Mouse (Mus musculus): ENCODE data around the gene Slc8a3.
"Not testable (repeated sequence)": the region's sequence is repeated elsewhere in the genome, so short reads cannot be mapped to it uniquely, and the experiment has no call there.

Slc8a3 gene

GRCm38 (mm10) chr12:81332875-81333421, at the start of gene Slc8a3:
Gene Slc8a3, minus strand, starts transcription at chr12:81333180.
- in situ Hi-C loops (cut with MboI; ENCODE audit: unreplicated experiment in 2 of 2), result no loop called here

GRCm38 (mm10) chr12:81379364-81379763, 46.4 kb upstream of the Slc8a3 start, which contains the start of gene Gm4787:
Gene Gm4787, minus strand, starts transcription at chr12:81379464.
- in situ Hi-C loops (cut with MboI; ENCODE audit: unreplicated experiment in 2 of 2), result not testable (repeated sequence)

DNA sequence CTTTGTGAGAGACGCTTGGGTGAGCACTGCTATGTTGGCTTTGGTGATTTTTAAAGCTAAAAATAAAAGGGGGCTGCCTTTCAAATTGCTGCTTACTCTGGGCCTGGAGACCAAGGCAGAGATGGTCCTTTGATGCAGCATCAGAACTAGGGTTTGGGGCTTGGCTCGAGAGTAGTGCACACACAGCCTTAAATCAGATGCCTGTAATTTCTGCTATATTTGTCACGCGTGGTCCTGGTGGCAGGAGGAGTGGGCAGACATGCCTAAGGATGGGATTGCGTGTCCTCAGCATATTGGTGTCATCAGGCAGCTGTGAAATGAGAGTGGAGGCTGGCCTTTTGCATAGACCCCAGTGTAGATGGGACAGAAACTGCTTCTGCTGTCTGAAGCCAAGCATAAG, 861 bp upstream of the Slc8a3 start:
- in situ Hi-C loops (cut with MboI; ENCODE audit: unreplicated experiment in 2 of 2), result no loop called here

GRCm38 (mm10) chr12:81331937-81332874, 774 bp downstream of the Slc8a3 start:
- in situ Hi-C loops (cut with MboI; ENCODE audit: unreplicated experiment in 2 of 2), result no loop called here

DNA sequence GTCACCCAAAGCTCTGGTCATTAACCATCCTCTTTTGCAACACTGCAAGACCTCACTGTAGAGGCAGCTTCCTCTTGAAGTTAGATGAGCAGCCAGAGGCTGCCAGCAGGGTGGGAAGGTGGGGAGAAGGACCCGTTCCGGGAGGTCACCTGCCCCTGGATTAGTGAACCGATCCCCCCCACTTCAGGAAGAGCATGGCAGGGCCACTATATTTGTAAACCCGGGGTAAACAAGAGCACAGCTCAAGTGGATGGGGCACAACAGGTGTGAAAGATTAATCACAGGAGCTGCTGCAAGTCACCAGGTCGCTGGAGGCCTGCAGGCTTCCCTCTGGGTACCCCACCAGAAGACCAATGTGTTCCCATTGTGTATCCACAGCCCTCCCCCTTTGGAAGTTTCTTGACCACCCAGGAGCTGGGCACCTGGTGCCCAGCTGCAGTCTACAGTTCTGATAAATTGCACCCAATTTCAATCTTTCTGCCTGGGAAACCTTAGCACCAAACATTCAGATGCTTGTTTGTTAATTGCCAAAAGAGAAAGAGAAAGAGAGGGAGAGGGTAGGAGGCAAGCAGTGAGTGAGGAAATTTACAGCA, 1.8 kb downstream of the Slc8a3 start:
- in situ Hi-C loops (cut with MboI; ENCODE audit: unreplicated experiment in 2 of 2), result no loop called here

DNA sequence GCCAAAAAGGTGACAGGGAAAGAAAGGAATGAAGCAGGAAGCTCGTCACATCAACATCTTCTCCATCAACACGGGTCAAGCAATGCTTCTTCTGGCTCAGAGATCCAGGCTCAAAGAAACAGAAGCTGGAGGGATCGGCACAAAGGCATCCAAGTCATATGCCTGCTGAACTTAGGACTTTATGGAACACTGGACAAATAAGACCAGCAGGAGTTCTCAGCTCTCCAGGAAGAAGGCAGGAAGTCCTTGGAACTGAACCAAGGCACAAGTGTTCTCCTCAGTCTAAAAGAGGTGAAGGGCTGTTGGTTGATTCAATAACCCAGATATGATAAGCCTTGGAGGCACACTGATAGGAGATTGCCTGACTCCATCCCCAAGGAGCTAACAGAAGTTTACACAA, 8.0 kb downstream of the Slc8a3 start:
- in situ Hi-C loops (cut with MboI; ENCODE audit: unreplicated experiment in 2 of 2), result no loop called here

DNA sequence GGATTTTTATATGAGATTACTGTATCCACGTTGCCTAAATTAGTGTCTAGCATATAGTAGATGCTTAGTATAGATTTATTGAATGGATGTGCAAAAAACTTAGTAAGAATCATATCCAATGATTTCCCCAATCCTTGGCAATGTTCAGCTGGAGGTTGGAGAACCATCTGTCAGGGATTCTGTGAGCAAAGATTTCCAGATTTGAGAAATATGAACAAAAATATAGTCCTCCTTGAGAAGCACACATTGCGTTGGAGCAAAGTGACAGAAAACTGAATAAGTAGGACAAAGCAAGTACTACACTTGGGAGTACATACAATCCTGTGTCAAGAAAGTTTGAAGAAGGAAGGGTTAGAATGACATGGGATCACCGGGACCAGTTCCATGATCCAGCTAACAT, 8.9 kb downstream of the Slc8a3 start:
- in situ Hi-C loops (cut with MboI; ENCODE audit: unreplicated experiment in 2 of 2), result no loop called here

- in situ Hi-C loops (cut with MboI; ENCODE audit: unreplicated experiment in 2 of 2), result no loop called here
These were observed 12.0 kb downstream of the Slc8a3 start for GRCm38 (mm10) chr12:81321021-81321420.

GRCm38 (mm10) chr12:81317811-81318210, 15.2 kb downstream of the Slc8a3 start:
- in situ Hi-C loops (cut with MboI; ENCODE audit: unreplicated experiment in 2 of 2), result no loop called here

DNA sequence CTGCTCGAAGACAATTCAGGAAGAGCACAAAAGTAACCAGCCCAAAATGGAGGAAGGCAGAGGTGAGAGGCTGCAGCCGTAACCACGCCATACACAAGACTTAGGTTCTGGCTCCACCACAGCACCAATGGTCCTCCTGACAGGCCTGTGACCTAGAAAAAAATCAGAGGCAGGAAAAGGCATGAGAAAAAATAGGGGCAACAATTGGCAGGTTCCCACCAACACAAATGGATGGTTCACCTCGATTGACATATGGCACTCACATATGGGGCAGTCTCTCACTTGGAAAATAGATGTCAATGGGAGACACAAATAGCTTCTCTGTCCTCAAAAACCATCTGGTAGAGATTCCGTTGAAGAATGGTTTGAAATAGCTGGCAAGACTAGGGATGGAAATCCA, 17.0 kb downstream of the Slc8a3 start:
- in situ Hi-C loops (cut with MboI; ENCODE audit: unreplicated experiment in 2 of 2), result no loop called here

- in situ Hi-C loops (cut with MboI; ENCODE audit: unreplicated experiment in 2 of 2), result no loop called here
These were observed 29.4 kb downstream of the Slc8a3 start for GRCm38 (mm10) chr12:81303626-81304025.

- in situ Hi-C loops (cut with MboI; ENCODE audit: unreplicated experiment in 2 of 2), result no loop called here
These were observed 38.4 kb downstream of the Slc8a3 start for GRCm38 (mm10) chr12:81294613-81295012.

- in situ Hi-C loops (cut with MboI; ENCODE audit: unreplicated experiment in 2 of 2), result no loop called here
These were observed 54.9 kb downstream of the Slc8a3 start for GRCm38 (mm10) chr12:81278031-81278430.

DNA sequence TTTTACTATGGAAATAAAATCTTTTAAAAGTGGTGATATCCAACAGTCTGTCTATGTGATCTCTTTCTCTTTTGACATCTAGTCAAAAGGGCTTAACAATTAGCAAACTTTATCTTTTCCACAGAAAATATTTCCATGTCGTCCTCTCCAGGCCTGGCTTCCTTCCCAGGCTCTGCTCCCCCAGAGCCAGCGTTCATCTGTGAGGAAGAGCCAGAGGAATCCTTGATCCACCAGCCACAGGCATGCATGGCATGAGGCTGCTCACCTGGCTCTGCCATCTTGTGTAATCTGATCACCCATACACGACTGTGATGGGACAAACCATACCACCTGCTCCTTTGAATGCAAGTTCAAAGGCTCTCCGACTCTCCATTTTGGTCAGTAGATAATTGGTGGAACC, 58.4 kb downstream of the Slc8a3 start:
- in situ Hi-C loops (cut with MboI; ENCODE audit: unreplicated experiment in 2 of 2), result no loop called here

- in situ Hi-C loops (cut with MboI; ENCODE audit: unreplicated experiment in 2 of 2), result no loop called here
These were observed 59.6 kb downstream of the Slc8a3 start for GRCm38 (mm10) chr12:81273333-81273732.

DNA sequence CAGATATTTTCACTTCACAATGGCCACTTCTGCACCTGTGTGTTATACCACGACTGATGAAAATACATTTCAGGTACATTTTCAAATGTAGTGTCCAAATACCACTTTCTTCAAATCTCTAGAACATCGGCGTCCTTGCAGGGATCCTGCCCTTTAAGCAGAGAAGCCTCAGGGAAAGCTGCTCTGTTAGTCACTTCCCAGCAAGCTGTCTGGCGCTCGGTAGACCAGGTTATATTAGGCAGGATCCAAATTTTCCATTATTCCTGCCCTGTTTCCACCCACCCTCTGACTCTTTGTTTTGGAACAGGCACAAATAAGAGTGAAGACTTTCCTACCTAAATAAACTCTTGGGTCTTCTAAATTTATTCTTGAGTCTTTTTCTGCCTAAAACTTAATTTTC, 63.7 kb downstream of the Slc8a3 start:
- in situ Hi-C loops (cut with MboI; ENCODE audit: unreplicated experiment in 2 of 2), result no loop called here

DNA sequence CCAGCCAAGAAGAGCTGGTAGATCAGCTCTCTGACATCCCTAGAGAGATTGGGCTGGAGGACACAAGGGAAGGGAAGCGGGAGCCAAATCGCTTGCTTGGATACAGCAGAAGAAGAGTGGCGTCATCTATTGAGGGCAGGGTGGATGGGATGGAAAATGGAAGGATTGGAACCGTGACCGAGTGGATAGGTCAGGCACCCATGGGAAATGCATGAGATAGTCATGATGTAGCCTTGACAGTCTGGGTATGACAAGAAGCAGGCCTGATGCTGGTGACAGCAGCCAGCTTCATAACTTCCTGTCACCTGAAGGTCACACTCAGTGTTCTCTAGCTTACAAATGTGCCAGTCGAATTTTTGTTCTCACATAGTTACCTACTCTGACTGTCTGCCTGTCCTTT, 70.2 kb downstream of the Slc8a3 start:
- in situ Hi-C loops (cut with MboI; ENCODE audit: unreplicated experiment in 2 of 2), result no loop called here

DNA sequence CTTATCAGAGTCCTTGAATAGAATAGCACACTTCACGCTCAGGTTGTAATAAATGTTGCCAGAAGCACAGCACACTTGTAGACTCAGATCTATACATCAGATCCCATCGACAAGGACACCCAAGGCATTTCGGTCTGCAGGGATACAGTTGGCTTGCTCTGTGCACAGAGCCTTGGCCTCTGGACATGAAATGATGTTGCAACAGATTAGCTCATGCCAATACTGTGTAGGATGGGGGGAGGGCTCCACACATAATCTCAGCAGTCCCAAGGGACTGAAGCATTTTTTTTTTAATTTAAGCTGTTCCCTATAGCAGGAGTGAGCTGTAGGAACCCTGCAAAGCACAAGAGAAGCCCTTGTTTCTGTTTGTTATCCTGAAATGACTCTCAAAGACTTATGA, 74.8 kb downstream of the Slc8a3 start:
- in situ Hi-C loops (cut with MboI; ENCODE audit: unreplicated experiment in 2 of 2), result no loop called here

DNA sequence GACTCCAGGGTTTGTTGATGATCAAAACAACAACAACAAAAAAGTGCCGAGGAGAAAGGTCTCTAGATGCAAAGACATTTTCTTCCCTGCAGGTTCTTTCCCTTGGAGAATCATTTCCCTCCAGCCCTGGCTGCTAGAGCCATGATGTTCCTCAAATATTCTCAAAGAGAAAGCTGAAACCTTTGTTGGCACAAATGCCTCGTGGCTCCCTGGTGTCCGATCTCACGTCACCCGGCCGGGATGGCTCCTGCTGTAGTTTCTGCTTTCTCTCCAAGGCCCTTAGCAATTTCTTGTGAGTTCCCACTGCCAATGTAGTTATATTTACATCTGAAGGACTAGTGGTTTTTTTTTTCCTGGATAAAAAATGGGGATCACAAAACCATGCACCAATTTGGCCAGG, 87.6 kb downstream of the Slc8a3 start:
- in situ Hi-C loops (cut with MboI; ENCODE audit: unreplicated experiment in 2 of 2), result no loop called here

GRCm38 (mm10) chr12:81244954-81245353, 88.0 kb downstream of the Slc8a3 start:
- in situ Hi-C loops (cut with MboI; ENCODE audit: unreplicated experiment in 2 of 2), result no loop called here

- in situ Hi-C loops (cut with MboI; ENCODE audit: unreplicated experiment in 2 of 2), result no loop called here
These were observed 88.5 kb downstream of the Slc8a3 start for GRCm38 (mm10) chr12:81244492-81244891.

DNA sequence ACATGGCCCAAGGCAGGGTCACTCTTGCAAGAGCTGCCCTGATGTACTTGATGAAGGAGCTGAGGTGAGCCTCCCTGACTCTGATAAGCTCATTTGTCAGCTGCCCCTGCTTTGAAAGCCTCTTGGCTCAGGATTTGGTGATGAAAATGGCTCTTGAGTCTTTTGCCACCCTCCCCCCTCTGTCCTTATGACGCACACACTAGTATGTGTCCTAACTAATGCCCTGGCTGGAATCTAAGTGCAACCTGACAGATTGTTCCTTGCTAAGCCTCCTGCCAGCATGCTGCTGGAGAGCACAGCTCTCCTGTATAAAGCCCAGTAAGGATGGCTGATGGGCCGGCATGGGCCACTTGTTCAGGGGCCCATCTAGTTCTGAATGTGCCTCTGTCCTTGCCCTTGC, 91.3 kb downstream of the Slc8a3 start:
- in situ Hi-C loops (cut with MboI; ENCODE audit: unreplicated experiment in 2 of 2), result no loop called here
